Mouse (Mus musculus) megakaryocyte, embryonic 14.5 days (primary cell): Measurements from ENCODE around the gene Ppp1r14a. TPM values are rescaled to one million over a fixed set of nuclear protein-coding genes. Genes with fewer than 3 reads are reported as not detected.

Experiments
- H3K27me3 ChIP-seq: replicated peaks from 2 replicates; pipeline ENCODE3; 2012; ENCODE audit warnings: inconsistent platforms
- H3K36me3 ChIP-seq: replicated peaks from 2 replicates; pipeline ENCODE3; 2012; ENCODE audit warnings: low read length, inconsistent platforms, mixed read lengths
- H3K4me1 ChIP-seq: 2 replicates; pipeline ENCODE4 v1.6.1; 2012; ENCODE audit warnings: inconsistent platforms
- H3K4me3 ChIP-seq: replicated peaks from 2 replicates; pipeline ENCODE3; 2012; ENCODE audit warnings: moderate library complexity, mild to moderate bottlenecking, inconsistent platforms
- H3K9me3 ChIP-seq: 2 replicates; pipeline ENCODE4 v1.6.1; 2012; ENCODE audit warnings: inconsistent platforms
- FLI1 ChIP-seq: IDR thresholded peaks from 2 replicates; pipeline ENCODE4 v1.6.1; 2012; ENCODE audit warnings: low read length, inconsistent platforms, mixed read lengths
- GATA1 ChIP-seq: IDR thresholded peaks from 3 replicates; pipeline ENCODE4 v1.6.1; 2012; ENCODE audit warnings: mixed read lengths, low read length, inconsistent platforms, borderline replicate concordance
- polyA plus RNA-seq: library from polyadenylated mRNA; stranded (reverse); fragments of >175 nt; gene quantifications from 2 replicates; pipeline ENCODE4 v1.2.3, GENCODE M21; 2012; ENCODE audit warnings: low replicate concordance; ENCODE audit not compliant: insufficient read depth

The Ppp1r14a gene
- polyA plus RNA-seq, 1 experiment: 12.7 TPM

DNA sequence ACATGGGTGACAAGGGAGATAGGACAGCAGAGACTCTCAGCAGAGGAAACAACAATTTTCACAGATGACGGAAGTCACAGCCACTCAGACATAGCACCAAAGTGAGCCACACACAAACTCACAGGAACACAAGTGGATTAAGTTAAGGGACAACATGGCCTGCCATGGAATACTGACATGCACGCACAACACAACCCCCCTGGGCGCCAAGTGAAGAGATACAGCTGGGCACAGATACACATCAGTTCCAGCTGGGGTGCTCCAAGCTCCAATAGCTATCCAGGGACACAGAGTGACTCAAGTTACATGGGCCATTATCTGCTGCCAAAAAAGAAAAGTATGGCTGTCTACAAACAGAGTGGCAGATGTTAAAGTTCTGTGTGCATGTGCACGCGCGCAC lies 748 bp downstream of the Ppp1r14a start:
- H3K36me3 ChIP-seq: no peaks in the 10 kb centered on the region
- no peak for TF ChIP-seq FLI1
- TF ChIP-seq GATA1: no peak
- H3K4me1 ChIP-seq: peaks cover 70% of the 10 kb centered on the region
- peak overlapping the region; percentile 91 for H3K4me3 ChIP-seq
- peaks cover 5% of the 10 kb centered on the region; the same call in 1 of the 2 replicates for H3K9me3 ChIP-seq
- peaks cover 55% of the 10 kb centered on the region for H3K27me3 ChIP-seq

DNA sequence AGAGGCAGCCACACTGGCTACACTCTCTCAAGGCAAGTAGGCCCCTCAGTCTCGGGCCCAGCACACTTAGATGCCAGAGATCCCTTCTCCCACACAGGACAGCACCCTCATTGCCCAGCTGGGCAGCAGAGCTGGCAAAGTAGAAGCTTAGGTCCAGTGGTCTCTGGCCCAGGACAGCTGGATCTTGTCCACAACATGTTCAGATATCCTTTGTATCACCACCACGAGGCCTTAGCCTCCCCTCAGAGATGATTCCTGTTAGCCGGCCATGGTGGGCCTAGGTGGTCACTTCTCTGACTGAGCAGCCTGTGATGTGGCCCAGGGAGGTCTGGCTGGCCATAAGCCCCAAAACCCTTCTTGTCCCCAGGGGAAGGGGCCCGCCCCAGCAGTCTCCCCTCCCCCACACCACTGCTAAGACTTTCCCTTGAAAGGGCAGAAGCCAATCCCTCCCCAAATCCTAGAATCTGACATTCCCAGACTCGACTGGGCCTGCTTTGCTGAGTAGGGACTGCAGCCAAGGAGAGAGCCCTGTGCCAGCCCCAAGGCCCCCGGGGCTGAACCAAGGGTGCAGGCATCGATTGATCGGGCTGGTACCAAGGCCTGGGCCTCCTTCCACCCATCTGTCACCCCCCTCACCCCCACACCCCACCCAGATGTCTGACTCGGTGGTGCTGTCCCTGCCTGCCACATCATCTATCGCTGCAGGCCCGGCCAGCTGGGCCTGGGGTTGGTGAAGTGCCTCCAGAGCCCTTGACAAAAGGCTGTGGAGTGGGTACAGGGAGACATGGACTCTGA lies 1.8 kb downstream of the Ppp1r14a start:
- H3K27me3 ChIP-seq: peaks cover 54% of the 10 kb centered on the region
- no peak overlapping the region for H3K4me3 ChIP-seq
- no peak for TF ChIP-seq GATA1
- no peak for TF ChIP-seq FLI1
- no peaks in the 10 kb centered on the region for H3K9me3 ChIP-seq
- peaks cover 76% of the 10 kb centered on the region for H3K4me1 ChIP-seq
- H3K36me3 ChIP-seq: no peaks in the 10 kb centered on the region

DNA sequence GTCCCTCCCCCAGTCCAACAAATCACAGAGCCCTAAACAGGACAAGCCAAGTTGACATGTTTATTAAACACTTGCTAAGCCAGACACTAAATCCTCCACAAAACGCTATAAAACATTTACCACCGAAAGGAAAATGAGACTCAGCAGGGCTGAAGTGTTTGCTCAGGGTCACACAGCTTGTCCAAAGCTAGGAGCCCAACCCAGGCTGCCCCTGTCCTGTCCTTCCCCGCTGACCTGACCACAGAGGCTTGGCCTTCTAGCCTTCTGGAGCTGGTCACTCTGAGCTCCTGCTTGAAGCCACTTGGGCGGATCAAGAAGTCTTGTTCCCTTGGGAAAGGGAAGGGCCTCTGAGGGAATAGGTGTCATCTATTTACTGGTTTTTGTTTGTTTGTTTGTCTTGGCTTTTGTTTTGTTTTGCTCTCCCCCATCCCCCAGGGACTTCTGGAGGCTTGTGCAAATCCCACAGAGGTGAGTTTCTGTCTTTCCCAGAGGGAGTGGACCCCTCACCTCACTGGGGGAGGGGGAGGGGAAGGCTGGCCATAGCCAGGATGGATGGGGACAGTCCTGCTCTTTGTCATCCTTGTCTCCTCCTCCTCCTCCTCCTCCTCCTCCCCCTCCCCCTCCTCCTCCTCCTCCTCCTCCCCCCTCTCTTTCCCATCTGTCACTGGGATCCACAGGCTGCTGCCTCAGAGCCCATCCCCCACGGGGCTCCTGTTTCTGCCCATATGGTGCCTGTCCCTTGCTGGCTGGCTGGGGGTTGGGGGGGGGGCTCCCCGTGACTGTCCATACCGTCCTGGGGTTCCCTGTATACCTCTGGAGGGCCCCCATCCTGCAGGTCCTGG lies 2.7 kb downstream of the Ppp1r14a start:
- Histone ChIP-seq H3K4me3 (peak overlapping the region; percentile 23), H3K27me3 (peaks cover 54% of the 10 kb centered on the region), H3K9me3 (no peaks in the 10 kb centered on the region), H3K4me1 (peaks cover 81% of the 10 kb centered on the region), H3K36me3 (no peaks in the 10 kb centered on the region)
- TF ChIP-seq GATA1 (no peak), FLI1 (no peak)

DNA sequence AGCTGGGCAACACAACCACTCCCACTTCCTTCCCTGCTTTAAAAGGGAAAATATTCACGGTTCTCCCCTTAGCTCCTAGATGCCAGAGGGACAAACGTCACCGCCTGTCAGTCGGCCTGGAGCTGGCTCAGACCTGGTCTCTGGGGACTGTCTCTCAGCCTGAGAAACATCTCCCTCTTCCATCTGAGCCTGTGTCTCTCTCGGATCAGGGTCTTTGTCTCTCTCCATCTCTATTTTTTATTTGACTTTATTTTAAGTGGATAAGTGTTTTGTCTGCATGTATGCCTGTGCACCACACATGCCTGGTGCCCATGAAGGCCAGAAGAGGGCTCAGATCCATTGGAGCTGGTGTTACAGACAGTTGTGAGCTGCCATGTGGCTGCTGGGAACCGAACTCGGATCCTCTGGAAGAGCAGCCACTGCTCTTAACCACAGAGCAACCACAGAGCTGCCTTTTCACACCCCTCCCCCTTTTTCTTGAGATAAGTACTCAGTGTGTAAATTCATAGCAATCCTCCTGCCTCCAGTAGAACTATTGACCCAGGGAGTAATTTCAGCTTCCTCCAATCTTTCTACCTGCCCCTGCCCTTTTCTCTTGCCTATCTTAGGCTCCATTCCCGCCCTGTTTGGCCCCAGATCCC lies 3.5 kb downstream of the Ppp1r14a start:
- Histone ChIP-seq H3K4me1 (peaks cover 79% of the 10 kb centered on the region), H3K9me3 (no peaks in the 10 kb centered on the region), H3K27me3 (peaks cover 47% of the 10 kb centered on the region), H3K36me3 (no peaks in the 10 kb centered on the region), H3K4me3 (peak overlapping the region; percentile 23)
- TF ChIP-seq GATA1 (no peak), FLI1 (no peak)

DNA sequence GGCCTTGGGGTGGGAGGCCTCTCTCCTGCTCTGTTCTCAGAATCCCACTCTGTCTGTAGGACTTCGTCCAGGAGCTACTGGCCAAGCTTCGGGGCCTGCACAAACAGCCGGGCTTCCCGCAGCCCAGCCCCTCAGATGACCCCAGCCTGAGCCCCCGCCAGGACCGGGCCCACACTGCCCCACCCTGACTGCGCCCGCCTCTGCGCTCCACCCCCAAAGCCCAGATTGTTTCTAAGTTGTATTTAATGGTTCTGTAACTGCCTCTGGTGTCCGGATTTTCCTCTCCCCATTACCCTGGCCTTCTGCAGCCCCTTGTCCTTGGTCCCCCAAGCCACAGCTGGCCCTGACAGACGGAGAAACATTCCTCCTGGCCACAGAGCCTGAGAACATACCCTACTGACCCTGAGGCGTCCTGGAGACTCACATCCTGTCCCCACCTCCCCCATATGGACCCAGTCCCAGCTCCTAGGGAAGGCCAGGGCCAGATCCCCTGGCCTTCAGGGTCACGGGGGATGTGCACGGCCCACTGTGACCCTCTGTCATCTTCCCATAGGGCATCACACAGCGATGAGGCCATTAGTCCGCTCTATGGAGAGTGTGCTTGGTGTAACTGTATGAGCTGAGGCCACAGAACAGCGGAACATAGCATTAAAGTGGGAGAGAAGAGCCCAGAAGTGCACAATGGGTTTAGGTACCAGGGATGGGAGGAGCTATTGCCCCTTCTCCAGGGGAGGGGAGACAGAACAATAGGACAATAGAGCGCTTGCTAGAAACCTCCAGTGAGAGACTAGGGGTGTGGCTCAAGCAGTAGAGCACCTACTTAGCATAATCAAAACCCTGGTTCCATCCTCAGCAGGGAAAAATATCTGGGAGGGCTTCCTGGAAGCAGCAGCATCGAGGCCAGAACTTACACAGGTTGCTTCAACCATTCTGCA lies 4.3 kb downstream of the Ppp1r14a start:
- H3K36me3 ChIP-seq: no peaks in the 10 kb centered on the region
- H3K4me1 ChIP-seq: peaks cover 73% of the 10 kb centered on the region
- H3K4me3 ChIP-seq: no peak overlapping the region
- no peaks in the 10 kb centered on the region for H3K9me3 ChIP-seq
- TF ChIP-seq GATA1: no peak
- TF ChIP-seq FLI1: no peak
- peaks cover 45% of the 10 kb centered on the region for H3K27me3 ChIP-seq

DNA sequence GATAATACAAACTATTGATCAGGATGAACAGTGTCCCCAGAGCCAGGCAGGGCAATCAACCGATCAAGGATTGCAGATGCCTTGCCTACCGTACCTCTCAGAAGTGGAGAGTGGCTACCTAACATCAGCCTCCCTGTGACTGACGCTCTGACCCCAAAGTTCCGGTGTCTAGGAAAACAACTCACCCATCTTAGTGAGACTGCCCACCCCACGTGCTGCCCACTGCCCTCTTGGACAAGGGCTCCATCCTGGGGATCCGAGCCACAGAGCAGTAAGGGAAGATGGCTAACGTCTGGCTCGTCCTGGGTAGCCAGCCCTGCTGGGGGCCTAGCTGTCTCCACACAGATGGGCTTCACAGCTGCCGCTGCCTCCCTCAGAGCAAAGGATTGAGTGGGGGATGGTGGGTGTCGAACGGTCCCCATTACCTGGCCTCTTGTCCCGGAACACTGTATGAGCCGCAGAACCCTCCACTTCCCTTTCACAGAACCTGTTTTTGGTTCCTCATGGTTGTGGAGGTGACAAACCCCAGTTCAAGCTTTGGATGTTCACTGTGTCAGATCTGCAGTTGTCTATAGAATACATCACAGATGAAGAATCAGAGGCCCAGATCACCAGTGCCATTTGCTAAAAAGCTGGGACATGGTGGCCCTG lies 5.1 kb downstream of the Ppp1r14a start:
- no peak for TF ChIP-seq GATA1
- TF ChIP-seq FLI1: no peak
- Histone ChIP-seq H3K9me3 (no peaks in the 10 kb centered on the region), H3K27me3 (peaks cover 50% of the 10 kb centered on the region), H3K4me1 (peaks cover 65% of the 10 kb centered on the region), H3K36me3 (no peaks in the 10 kb centered on the region), H3K4me3 (no peak overlapping the region)

DNA sequence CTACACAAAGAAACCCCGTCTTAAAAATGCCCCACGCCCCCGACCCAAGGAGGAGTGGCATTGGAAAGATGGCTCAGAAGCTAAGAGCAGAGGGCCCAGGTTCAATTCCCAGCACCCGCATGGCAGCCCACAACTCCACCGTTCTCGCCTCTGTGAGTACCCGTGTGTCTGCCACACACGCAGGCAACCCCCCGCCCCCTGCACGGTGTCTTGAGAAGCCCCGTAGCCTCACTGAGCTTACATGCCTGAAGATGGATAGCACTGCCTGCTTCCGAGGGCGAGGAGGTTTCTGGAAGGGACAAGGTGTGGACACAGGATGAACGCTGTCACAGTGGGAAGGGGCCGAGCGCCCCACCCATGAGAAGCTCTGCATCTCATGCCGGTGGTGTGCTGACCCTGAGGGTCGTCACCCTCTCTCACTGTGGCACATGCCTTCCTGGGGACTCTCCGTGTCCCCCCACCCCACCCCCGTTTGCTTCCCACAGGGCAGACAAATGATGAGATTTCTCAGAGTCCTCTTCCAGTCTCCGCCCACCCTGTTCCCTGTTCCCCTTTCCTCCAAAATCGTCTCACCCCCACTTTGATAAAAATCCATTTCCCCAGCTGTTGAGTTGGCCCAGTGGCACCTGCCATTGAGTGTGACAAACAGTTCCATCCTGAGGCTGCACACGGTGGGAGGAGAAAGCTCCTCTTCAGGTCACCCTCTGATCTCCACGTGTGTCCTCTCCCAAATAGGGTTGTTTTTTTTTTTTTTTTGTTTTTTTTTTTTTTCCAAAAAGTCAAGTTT lies 6.9 kb downstream of the Ppp1r14a start:
- TF ChIP-seq GATA1: no peak
- no peak for TF ChIP-seq FLI1
- Histone ChIP-seq H3K27me3 (peaks cover 50% of the 10 kb centered on the region), H3K9me3 (no peaks in the 10 kb centered on the region), H3K4me1 (peaks cover 49% of the 10 kb centered on the region), H3K4me3 (no peak overlapping the region), H3K36me3 (no peaks in the 10 kb centered on the region)

DNA sequence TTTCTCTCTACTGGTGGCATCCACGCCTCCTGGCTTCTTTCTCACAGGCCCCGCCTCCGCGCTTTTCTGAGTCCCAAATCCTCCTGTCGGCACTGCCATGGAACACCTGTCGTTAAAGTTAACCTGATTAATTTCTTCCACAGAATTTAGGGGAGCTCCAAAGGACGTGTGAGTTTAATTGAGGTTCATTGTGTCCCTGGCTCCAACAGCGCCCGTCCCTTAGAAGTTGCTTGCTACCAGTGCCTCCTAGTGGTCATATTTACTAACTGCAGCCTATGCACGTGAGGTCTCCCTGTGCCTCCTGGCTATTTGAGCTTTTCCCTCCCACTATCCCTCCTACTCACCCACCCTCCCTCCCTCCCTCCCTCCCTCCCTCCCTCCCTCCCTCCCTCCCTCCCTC lies 7.9 kb downstream of the Ppp1r14a start:
- peaks cover 53% of the 10 kb centered on the region for H3K27me3 ChIP-seq
- TF ChIP-seq GATA1 (no peak), FLI1 (no peak)
- no peaks in the 10 kb centered on the region for H3K9me3 ChIP-seq
- no peaks in the 10 kb centered on the region for H3K36me3 ChIP-seq
- peak overlapping the region; percentile 28 for H3K4me3 ChIP-seq
- peaks cover 43% of the 10 kb centered on the region for H3K4me1 ChIP-seq
